Mouse (Mus musculus) Patski (cell line): ENCODE data around the gene Cfap97d2. TPM values are rescaled to one million over a fixed set of nuclear protein-coding genes. Genes with fewer than 3 reads are reported as not detected.

Source experiments
- ATAC-seq: fragments of 100-300 bp; one replicate; pipeline ENCODE4 v1.8.0; 2021
- CTCF ChIA-PET: fragments of 350-600 bp; sonication (Branson Sonifier 250); formaldehyde crosslinking; loops from one replicate; lab custom pipeline; 2022; ENCODE audit warnings: inconsistent platforms; lab: Charles Lee
- POLR2A ChIA-PET: fragments of 350-600 bp; sonication (Branson Sonifier 250); formaldehyde crosslinking; loops from one replicate; lab custom pipeline; 2022; ENCODE audit warnings: antibody characterized with exemption, inconsistent platforms; lab: Charles Lee
- DNase-seq: peaks from one replicate; pipeline ENCODE4 v3.0.0-alpha.2; 2011; ENCODE audit warnings: low read depth, low spot score
- H3K27me3 ChIP-seq: fragments of 371-371 bp; one replicate; pipeline ENCODE4 v1.5.1; 2021
- CTCF ChIP-seq: fragments of 100-300 bp; IDR thresholded peaks from one replicate; pipeline ENCODE4 v1.5.1; 2021
- in situ Hi-C: fragments of 300-500 bp; cut with MboI; formaldehyde crosslinking; loops from 3 replicates; pipeline ENCODE4 v1.11.1; 2018; ENCODE audit warnings: low pct_unique_long_range_greater_than_20kb, mixed read lengths
- polyA plus RNA-seq: library from polyadenylated mRNA; unstranded; gene quantifications from one replicate; pipeline ENCODE4 v1.2.3, GENCODE M21; 2021

Cfap97d2 gene
- polyA plus RNA-seq, 1 experiment from 2014 or later, result not detected

DNA sequence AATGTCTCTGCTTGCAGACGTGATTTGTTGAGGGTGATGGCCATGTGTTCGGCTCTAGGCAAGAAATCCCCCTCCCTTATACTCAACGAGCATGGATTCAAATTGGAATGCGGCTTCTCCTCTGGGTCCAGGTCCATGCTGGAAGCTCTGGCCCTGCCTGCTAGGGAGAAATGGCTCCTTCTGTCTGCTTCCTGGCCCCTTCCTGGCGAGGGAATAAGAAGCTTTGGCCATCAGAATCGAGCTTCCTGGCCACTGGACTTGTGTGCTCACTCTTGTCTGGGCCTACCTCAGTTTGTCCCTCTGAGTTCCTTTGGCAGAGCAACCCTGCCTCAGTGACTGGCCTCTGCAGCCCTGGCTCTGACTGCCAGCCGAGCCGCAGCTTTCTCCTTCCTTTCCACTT is 8.5 kb upstream of the Cfap97d2 start:
- CTCF ChIA-PET, result no interaction called here
- H3K27me3 ChIP-seq, result no peaks in the 10 kb centered on the region
- POLR2A ChIA-PET, result no interaction called here
- in situ Hi-C loops, result no loop called here
- TF ChIP-seq CTCF, result no peak
- DNase-seq (no peak), ATAC-seq (no peak)

DNA sequence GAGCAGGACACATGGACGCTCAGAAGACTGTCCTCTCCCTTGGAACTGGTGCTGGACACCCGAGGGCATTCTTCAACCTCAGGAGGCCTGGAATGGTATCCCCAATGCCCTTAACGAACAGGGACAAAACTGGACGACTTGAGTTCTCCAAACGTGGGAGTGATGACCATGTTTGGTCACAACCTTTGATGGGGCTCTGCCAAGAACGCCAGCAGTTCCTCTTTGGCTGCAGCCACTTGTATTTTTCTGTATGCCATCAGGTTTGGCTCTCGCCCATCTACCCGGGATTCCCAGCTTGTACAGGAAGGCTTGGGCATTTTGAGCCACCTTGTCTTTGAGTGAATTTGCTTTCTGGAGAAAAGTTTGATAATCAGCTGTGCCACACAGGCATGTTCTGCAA is 8.0 kb upstream of the Cfap97d2 start:
- no peaks in the 10 kb centered on the region for H3K27me3 ChIP-seq
- CTCF ChIA-PET, result no interaction called here
- in situ Hi-C loops, result no loop called here
- no peak for TF ChIP-seq CTCF
- POLR2A ChIA-PET, result no interaction called here
- DNase-seq, result no peak
- no peak for ATAC-seq

DNA sequence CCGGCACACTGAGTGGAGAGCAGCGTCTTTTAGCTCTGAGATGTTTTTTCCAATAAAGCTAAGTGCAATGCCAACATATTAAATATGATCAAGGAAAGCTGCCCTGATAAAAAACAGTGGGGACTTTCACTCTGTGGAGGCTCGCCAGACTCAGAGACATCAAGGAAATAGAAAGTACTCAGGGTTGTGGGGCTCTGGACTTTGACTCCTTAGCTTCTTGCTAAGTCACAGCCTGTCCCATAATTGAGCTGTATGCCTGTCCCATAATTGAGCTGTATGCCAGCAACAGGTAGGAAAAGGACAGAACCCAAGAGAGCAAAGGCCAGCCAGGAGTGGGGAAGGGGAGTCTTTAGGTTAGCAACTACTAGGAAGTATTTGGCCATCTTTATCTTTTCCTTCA is 7.4 kb upstream of the Cfap97d2 start:
- ChIA-PET CTCF (interaction anchor here (0.6 kb wide), 1 partner anchor 43 kb away, joined by 3 read pairs; no protein-coding TSS in a partner anchor), POLR2A (no interaction called here)
- no peaks in the 10 kb centered on the region for H3K27me3 ChIP-seq
- no peak for TF ChIP-seq CTCF
- no peak for ATAC-seq
- DNase-seq, result no peak
- in situ Hi-C loops, result no loop called here

DNA sequence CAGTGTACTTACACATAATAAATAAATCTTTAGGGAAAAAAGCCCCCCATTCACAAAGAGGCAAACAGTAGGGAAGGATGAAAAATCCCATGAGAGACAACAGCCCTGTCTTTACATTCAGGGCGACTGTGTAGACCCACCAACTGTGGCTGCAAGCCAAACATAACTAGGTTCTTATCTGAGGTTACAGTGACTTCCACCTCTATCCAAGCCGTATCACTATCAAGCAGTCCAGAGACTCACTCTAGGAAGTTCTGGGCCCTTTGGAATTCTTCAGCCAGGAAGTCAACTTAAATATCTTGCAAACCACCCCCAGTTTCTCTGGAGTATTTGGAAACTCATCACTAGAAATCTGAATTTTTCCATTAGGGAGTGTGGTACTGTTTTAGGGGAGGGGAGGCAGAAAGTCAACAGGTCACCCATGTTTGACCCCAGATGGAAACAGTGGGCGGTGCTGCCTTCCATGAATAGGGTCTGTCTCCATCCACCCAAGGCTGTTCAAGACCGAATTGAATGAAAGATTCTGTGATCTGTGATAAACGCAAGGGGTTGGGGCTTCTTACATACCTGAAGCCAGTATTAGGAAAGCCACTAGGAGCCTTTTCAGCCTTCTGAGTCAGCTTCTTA is 6.3 kb upstream of the Cfap97d2 start:
- ATAC-seq (no peak), DNase-seq (no peak)
- H3K27me3 ChIP-seq, result no peaks in the 10 kb centered on the region
- ChIA-PET POLR2A (no interaction called here), CTCF (no interaction called here)
- in situ Hi-C loops, result no loop called here
- no peak for TF ChIP-seq CTCF

DNA sequence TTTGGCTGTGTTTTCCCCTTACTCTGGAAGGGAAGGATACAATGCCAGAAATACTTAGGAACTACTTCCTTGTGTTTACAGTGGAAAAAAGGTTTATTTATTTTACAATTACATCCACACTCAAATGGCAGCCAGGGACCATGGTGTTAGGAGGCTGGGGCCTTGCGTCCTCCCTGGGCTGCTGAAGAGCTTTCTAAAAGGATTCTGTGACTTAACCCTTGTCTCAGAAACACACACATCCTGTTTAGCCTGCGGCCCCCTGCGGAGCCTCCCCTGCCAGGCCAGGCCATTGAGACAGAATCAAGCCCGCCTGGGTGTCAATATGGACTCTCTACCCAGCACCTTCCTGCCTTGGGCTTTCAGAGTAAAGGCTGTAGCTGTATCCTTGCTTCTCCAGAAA is 2.9 kb upstream of the Cfap97d2 start:
- in situ Hi-C loops, result no loop called here
- CTCF ChIA-PET, result no interaction called here
- no peaks in the 10 kb centered on the region for H3K27me3 ChIP-seq
- no peak for TF ChIP-seq CTCF
- ATAC-seq, result no peak
- DNase-seq, result no peak
- POLR2A ChIA-PET, result no interaction called here

DNA sequence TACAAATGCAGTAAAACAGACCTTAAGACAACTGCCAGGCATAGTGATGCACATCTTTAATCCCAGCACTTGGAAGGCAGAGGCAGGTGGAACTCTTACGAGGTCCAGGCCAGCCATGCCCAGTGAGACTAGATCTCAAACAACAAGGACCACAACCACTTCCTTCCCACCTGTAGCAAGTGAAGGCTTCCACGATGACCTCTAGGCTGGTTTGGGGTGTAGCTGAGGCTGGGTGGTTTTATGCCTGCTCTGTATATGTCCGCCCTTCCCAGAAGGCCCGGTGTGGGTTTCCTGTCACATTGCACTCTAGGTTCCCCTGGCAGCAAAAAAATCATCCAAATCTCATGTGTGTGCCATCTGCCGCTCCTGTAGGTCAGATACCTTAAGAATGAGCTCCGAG is 1.9 kb upstream of the Cfap97d2 start:
- no peaks in the 10 kb centered on the region for H3K27me3 ChIP-seq
- ChIA-PET POLR2A (no interaction called here), CTCF (no interaction called here)
- TF ChIP-seq CTCF, result no peak
- DNase-seq (no peak), ATAC-seq (no peak)
- in situ Hi-C loops, result no loop called here

DNA sequence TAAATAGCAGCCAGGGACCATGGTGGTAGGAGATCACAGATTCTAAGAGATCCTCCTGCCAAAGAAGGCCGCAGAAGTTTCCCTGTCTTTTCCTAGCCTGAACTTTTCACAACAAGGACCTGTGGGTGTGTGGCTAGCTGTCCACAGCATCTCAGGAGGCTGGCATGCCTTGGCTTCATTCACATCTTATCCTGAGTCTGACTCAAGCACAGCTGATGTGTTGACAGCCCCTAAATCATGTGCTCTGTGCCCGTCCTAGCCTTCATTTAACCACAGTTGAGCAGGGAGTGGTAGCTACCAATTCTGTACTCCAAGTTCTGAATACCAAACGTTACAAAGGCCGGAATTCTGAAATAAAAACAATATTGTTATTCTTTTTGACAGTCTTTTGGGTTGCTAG is 1.4 kb upstream of the Cfap97d2 start:
- CTCF ChIA-PET, result no interaction called here
- POLR2A ChIA-PET, result no interaction called here
- in situ Hi-C loops, result no loop called here
- TF ChIP-seq CTCF, result no peak
- H3K27me3 ChIP-seq, result no peaks in the 10 kb centered on the region
- ATAC-seq (no peak), DNase-seq (no peak)

DNA sequence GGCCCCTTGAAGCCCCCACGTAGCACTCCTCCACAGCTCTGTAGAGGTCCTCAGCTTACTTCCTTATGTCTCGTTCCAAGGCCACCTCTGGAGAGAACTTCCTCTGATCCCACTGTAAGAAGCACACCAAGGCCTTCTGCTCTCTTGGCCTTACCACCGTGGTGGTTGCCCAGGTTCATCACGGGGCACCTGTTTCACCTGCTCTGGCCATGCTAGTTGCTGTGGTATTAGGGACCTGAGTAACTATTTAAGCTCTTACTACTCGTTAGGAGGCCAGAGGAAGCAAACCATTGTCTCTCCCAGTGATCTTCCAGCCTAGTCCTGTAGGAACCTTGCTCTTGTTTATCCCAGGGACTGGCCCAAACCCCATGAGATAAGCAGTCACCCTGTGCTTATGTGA is 1.2 kb downstream of the Cfap97d2 start:
- no peak for TF ChIP-seq CTCF
- no peak for DNase-seq
- in situ Hi-C loops, result no loop called here
- POLR2A ChIA-PET, result no interaction called here
- H3K27me3 ChIP-seq, result no peaks in the 10 kb centered on the region
- CTCF ChIA-PET, result no interaction called here
- ATAC-seq, result no peak

DNA sequence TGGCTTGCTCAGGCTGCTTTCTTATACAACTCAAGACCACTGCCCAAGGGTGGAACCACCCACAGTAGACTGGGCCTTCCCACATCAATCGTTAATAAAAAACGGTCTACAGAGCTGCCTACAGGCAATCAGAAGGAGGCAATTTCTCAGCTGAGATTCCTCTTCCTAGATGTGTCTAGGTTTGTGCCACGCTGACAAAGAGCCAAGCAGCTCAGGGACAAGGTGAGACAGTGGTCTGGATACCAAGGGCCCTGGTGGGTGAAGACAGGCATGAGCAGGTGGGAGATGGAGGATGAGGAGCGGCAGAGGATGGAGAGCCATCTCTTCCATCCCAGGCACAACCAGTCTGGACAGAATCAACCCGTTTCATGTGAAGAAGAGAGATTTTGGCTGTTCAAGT is 2.8 kb downstream of the Cfap97d2 start:
- no peak for TF ChIP-seq CTCF
- no peaks in the 10 kb centered on the region for H3K27me3 ChIP-seq
- in situ Hi-C loops, result no loop called here
- POLR2A ChIA-PET, result no interaction called here
- no peak for DNase-seq
- CTCF ChIA-PET, result no interaction called here
- ATAC-seq, result no peak

DNA sequence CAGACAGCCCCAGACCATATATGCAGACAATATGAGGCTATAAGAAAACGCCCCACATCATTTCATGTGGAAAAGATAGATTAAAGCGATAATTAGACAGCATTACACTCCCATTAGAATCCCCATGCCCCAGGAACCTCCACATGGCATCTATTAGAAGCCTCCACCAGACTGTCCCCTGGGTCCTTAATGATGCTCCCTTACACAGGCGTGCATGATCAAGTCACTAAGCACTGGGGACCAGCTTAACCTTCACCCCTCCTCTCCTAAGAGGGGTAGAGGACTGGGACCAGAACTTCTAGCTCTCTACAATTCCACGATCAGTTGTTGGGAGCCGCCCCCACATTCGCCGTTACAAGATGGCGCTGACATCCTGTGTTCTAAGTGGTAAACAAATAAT is 13.3 kb downstream of the Cfap97d2 start:
- CTCF ChIA-PET, result no interaction called here
- no peak for ATAC-seq
- in situ Hi-C loops, result no loop called here
- TF ChIP-seq CTCF, result no peak
- no peak for DNase-seq
- POLR2A ChIA-PET, result no interaction called here
- H3K27me3 ChIP-seq, result no peaks in the 10 kb centered on the region

DNA sequence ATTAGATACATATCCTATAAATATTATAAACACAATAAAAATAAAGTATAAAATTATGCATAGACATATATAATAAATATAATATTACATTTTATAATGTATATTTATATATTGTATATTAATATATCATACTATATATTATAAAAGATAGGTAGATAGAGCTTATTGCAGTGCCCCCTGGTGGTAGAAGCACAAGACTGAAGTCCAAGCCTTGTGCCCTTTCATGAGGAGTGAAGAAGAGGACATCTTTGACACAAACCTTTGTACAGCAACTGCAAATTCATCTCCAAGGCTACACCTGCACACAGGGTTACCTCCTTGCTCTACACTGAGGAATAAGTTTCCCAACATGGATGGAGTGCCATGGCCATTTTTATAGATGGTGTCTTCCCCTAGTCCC is 20.0 kb downstream of the Cfap97d2 start:
- no peak for ATAC-seq
- ChIA-PET POLR2A (no interaction called here), CTCF (no interaction called here)
- no peaks in the 10 kb centered on the region for H3K27me3 ChIP-seq
- in situ Hi-C loops, result loop anchor here (5.0 kb wide), 1 partner anchor 48 kb away; the partner anchor contains the start of gene Rasa3
- peak; percentile 54 for TF ChIP-seq CTCF
- no peak for DNase-seq

DNA sequence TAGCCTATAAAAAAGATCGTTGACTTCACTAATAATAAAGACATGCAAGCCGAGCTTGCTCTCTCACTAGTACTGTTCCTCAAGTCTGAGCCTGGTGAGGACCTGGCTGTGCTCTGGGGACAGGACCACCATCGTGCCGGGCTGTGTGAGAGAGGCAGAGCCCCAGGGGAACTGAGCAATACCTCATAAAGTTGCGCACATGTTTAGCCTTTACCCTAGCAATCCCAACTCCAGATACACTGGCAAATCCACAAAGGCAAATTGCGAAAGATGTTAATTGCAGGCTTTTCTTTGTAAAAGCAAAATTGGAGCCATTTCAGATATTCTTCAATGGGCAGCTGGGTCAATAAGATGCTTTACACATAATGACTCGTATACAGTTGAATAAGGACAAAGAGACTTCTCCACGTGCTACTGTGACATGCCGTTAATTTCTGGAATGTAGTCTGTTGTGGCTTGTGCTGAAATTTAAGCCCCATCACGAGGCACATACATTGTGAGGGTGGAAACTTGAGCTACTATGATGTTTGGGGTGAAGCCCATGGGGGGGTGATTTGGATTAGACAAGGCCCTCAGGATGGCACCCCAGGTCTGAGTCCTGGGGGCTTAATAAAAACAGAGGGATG is 21.9 kb downstream of the Cfap97d2 start:
- no peaks in the 10 kb centered on the region for H3K27me3 ChIP-seq
- ChIA-PET POLR2A (no interaction called here), CTCF (interaction anchor here (2.0 kb wide), 1 partner anchor 11 kb away, joined by 6 read pairs; no protein-coding TSS in a partner anchor)
- no peak for TF ChIP-seq CTCF
- DNase-seq (no peak), ATAC-seq (no peak)
- in situ Hi-C loops, result loop anchor here (5.0 kb wide), 1 partner anchor 50 kb away; the partner anchor contains the start of gene Rasa3
